Mouse (Mus musculus) CH12.LX (cell line): ENCODE data around the gene Cbx1.

Experiments used
- CTCF ChIP-seq, 2 experiments: IDR thresholded peaks in 1 of 2; conservative IDR thresholded peaks in 1 of 2; 2 replicates each; pipeline ENCODE4 v1.5.1; 2011 to 2012; ENCODE audit warnings: low read depth in 2 of 2, low read length in 2 of 2, improper control_type of control experiment in 1 of 2, inconsistent platforms in 1 of 2, mild to moderate bottlenecking in 1 of 2, moderate library complexity in 1 of 2
- ELF1 ChIP-seq: IDR thresholded peaks from 2 replicates; pipeline ENCODE4 v1.6.1; 2014; ENCODE audit warnings: low read depth, mild to moderate bottlenecking, inconsistent platforms, low read length, improper control_type of control experiment
- EP300 ChIP-seq: IDR thresholded peaks from 2 replicates; pipeline ENCODE4 v1.6.1; 2011; ENCODE audit warnings: low read length, improper control_type of control experiment
- ETS1 ChIP-seq: conservative IDR thresholded peaks from 2 replicates; pipeline ENCODE4 v1.6.1; 2012; ENCODE audit warnings: low read depth, mild to moderate bottlenecking, inconsistent platforms, low read length, improper control_type of control experiment, moderate library complexity
- GABPA ChIP-seq: IDR thresholded peaks from 2 replicates; pipeline ENCODE4 v1.6.1; 2012; ENCODE audit warnings: low read depth, low read length, improper control_type of control experiment, inconsistent platforms; ENCODE audit not compliant: insufficient replicate concordance
- MAFK ChIP-seq: IDR thresholded peaks from 2 replicates; pipeline ENCODE4 v1.6.1; 2011; ENCODE audit warnings: low read length, improper control_type of control experiment; ENCODE audit not compliant: insufficient replicate concordance
- MAZ ChIP-seq: IDR thresholded peaks from 2 replicates; pipeline ENCODE4 v1.6.1; 2012; ENCODE audit warnings: low read depth, mild to moderate bottlenecking, inconsistent platforms, low read length, improper control_type of control experiment, moderate library complexity
- MEF2A ChIP-seq: IDR thresholded peaks from 2 replicates; pipeline ENCODE4 v1.6.1; 2014; ENCODE audit warnings: low read depth, mild to moderate bottlenecking, inconsistent platforms, low read length, improper control_type of control experiment, borderline replicate concordance
- NELFE ChIP-seq: IDR thresholded peaks from 2 replicates; pipeline ENCODE4 v1.6.1; 2011; ENCODE audit warnings: low read depth, low read length, improper control_type of control experiment
- POLR2A ChIP-seq: IDR thresholded peaks from 2 replicates; pipeline ENCODE4 v1.6.1; 2011; ENCODE audit warnings: low read depth, mild to moderate bottlenecking, improper control_type of control experiment, low read length
- RAD21 ChIP-seq: IDR thresholded peaks from 2 replicates; pipeline ENCODE4 v1.6.1; 2011; ENCODE audit warnings: low read depth, mild to moderate bottlenecking, low read length, improper control_type of control experiment, moderate library complexity
- RCOR1 ChIP-seq: conservative IDR thresholded peaks from 2 replicates; pipeline ENCODE4 v1.6.1; 2012; ENCODE audit warnings: low read depth, mild to moderate bottlenecking, inconsistent platforms, low read length, improper control_type of control experiment
- USF1 ChIP-seq: IDR thresholded peaks from 2 replicates; pipeline ENCODE4 v1.6.1; 2014; ENCODE audit warnings: low read depth, mild to moderate bottlenecking, inconsistent platforms, low read length, improper control_type of control experiment
- ZNF384 ChIP-seq: IDR thresholded peaks from 2 replicates; pipeline ENCODE4 v1.6.1; 2012; ENCODE audit warnings: low read depth, low read length, improper control_type of control experiment, inconsistent platforms

DNA sequence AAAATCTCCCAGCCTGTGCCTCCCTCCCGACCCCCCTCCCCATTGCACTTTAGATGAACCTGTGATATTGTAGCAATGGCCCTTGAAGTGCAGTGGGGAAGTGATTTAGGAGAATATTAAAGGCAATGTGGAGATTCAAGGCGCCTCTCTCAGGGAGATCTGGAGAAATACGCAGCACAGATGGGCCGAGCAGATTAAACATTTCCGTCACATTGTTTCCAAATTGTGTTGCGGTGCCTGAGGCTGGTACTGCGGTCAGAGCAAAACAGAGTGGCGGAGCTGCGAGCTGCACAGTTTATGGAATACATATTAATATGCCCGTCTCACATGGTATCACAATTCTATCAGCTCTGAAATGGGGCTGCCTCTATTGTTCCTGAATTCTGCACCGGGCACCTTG, 45.9 kb upstream of the Cbx1 start:
- TF ChIP-seq MAFK (no peak), ETS1 (no peak), POLR2A (no peak), RCOR1 (no peak), CTCF (conservative IDR thresholded peaks at IDR 0.05 in 1 of 2, IDR thresholded peaks at IDR 0.05 in 1 of 2; ENCODE audit: low read depth in 2 of 2, low read length in 2 of 2) (no peak), ZNF384 (no peak), MAZ (no peak), ELF1 (no peak), MEF2A (no peak), RAD21 (no peak), EP300 (no peak), NELFE (no peak), GABPA (no peak), USF1 (no peak)
